Mouse (Mus musculus) kidney, postnatal 0 days (tissue): ENCODE data around the gene Sirt4. TPM values are rescaled to one million over a fixed set of nuclear protein-coding genes. Genes with fewer than 3 reads are reported as not detected.

Experiments used
- ATAC-seq: fragments of 200-750 bp; cut with Nextera tagmentation; replicated peaks from 2 replicates; pipeline ENCODE4 v1.8.0; 2017; ENCODE audit warnings: low read depth, moderate number of reproducible peaks, moderate TSS enrichment, moderate library complexity; ENCODE audit not compliant: low FRiP score
- DNase-seq: peaks from one replicate; pipeline ENCODE4 v3.0.0-alpha.2; 2016; ENCODE audit warnings: low spot score
- H3K27ac ChIP-seq: fragments of 300-500 bp; sonication (generic); 2 replicates; pipeline ENCODE4 v1.5.1; 2014; ENCODE audit warnings: mild to moderate bottlenecking
- H3K27me3 ChIP-seq: fragments of 300-500 bp; sonication (generic); 2 replicates; pipeline ENCODE4 v1.6.1; 2014; ENCODE audit warnings: low read length, mixed read lengths; ENCODE audit not compliant: insufficient read depth
- H3K36me3 ChIP-seq: fragments of 300-500 bp; sonication (generic); 2 replicates; pipeline ENCODE4 v1.6.1; 2014; ENCODE audit warnings: low read length, mixed read lengths; ENCODE audit not compliant: insufficient read depth
- H3K4me1 ChIP-seq: fragments of 300-500 bp; sonication (generic); replicated peaks from 2 replicates; pipeline ENCODE4 v1.6.1; 2014; ENCODE audit warnings: antibody characterized with exemption, low read length, mixed read lengths; ENCODE audit not compliant: insufficient read depth
- H3K4me2 ChIP-seq: fragments of 300-500 bp; sonication (generic); 2 replicates; pipeline ENCODE4 v1.6.1; 2014; ENCODE audit warnings: mild to moderate bottlenecking, low read length, moderate library complexity, mixed read lengths
- H3K4me3 ChIP-seq: fragments of 300-500 bp; sonication (generic); replicated peaks from 2 replicates; pipeline ENCODE4 v1.5.1; 2014; ENCODE audit warnings: low read depth, low read length
- H3K9ac ChIP-seq: fragments of 300-500 bp; sonication (generic); 2 replicates; pipeline ENCODE4 v1.6.1; 2014; ENCODE audit warnings: low read depth, low read length
- H3K9me3 ChIP-seq: fragments of 300-500 bp; sonication (generic); replicated peaks from 2 replicates; pipeline ENCODE4 v1.6.1; 2016; ENCODE audit warnings: low read length, inconsistent platforms, mixed read lengths
- CTCF ChIP-seq: IDR thresholded peaks from 2 replicates; pipeline ENCODE4 v1.5.1; 2016; ENCODE audit warnings: antibody characterized with exemption, low read depth, mild to moderate bottlenecking, moderate library complexity
- WGBS: fragments of 180-500 bp; shearing (Covaris S2); extraction: QIAGEN DNeasy Blood & Tissue Kit; methylation state at CpG from one replicate; pipeline ENCODE4 v1.1.7; 2014; 5-methylcytosine and 5-hydroxymethylcytosine counted together
- polyA plus RNA-seq: library from polyadenylated mRNA; unstranded; fragments of >200 nt; fragmentation: Nextera tagmentation; extraction: Ambion mirVana; gene quantifications from 2 replicates; pipeline ENCODE4 v1.2.1, GENCODE M21; 2015

The Sirt4 gene
- polyA plus RNA-seq, 1 experiment from 2014 or later: 19.6 TPM

GRCm38 (mm10) chr5:115431061-115431897 is 53.2 kb downstream of the Sirt4 start:
- 0 out of 2 replicates have a peak, but pooled peaks cover 3% of the 10 kb centered on the region for H3K27me3 ChIP-seq
- no peaks in the 10 kb centered on the region for H3K9me3 ChIP-seq
- H3K9ac ChIP-seq: peak overlapping the region; percentile 91; the same call in 1 of the 2 replicates
- WGBS: 14% methylated on average over 14 of the region's 14 CpGs
- H3K27ac ChIP-seq: no peak overlapping the region
- no peaks in the 10 kb centered on the region for H3K36me3 ChIP-seq
- peaks cover 3% of the 10 kb centered on the region; the same call in 1 of the 2 replicates for H3K4me1 ChIP-seq
- peak; percentile 65 for TF ChIP-seq CTCF
- peak; percentile 80 for DNase-seq
- peak overlapping the region; percentile 66 for H3K4me3 ChIP-seq
- no peak for ATAC-seq
- peak overlapping the region; percentile 96 for H3K4me2 ChIP-seq

GRCm38 (mm10) chr5:115430187-115430960 is 54.2 kb downstream of the Sirt4 start:
- ATAC-seq: peak; percentile 31; the same call in 1 of the 2 replicates
- Histone ChIP-seq H3K27me3 (0 out of 2 replicates have a peak, but pooled peaks cover 3% of the 10 kb centered on the region), H3K9me3 (no peaks in the 10 kb centered on the region), H3K4me1 (no peaks in the 10 kb centered on the region; the same call in 1 of the 2 replicates), H3K4me2 (peak overlapping the region; percentile 96), H3K4me3 (peak overlapping the region; percentile 66), H3K27ac (peak overlapping the region; percentile 37; the same call in 1 of the 2 replicates), H3K36me3 (no peaks in the 10 kb centered on the region), H3K9ac (peak overlapping the region; percentile 91)
- WGBS: 1% methylated on average over 55 of the region's 73 CpGs
- no peak for TF ChIP-seq CTCF
- peak; percentile 23 for DNase-seq

- peak within 1 kb of the TSS; percentile 91 for H3K9ac ChIP-seq
- H3K27me3 ChIP-seq: 0 out of 2 replicates have a peak, but pooled peaks cover 3% of the 10 kb centered on the region
- H3K36me3 ChIP-seq: no peaks in the 10 kb centered on the region
- ATAC-seq (peak; percentile 62), DNase-seq (peak; percentile 47)
- H3K4me3 ChIP-seq: peak within 1 kb of the TSS; percentile 66
- no peaks in the 10 kb centered on the region; the same call in 1 of the 2 replicates for H3K4me1 ChIP-seq
- H3K27ac ChIP-seq: peak within 1 kb of the TSS; percentile 37; the same call in 1 of the 2 replicates
- H3K9me3 ChIP-seq: no peaks in the 10 kb centered on the region
- WGBS: under 1% methylated on average over 44 of the region's 117 CpGs
- H3K4me2 ChIP-seq: peak within 1 kb of the TSS; percentile 96
- no peak for TF ChIP-seq CTCF
Measured at GRCm38 (mm10) chr5:115429359-115430186, 55.0 kb downstream of the Sirt4 start, which contains the start of gene Msi1. Gene Msi1, plus strand, starts transcription at chr5:115429599.

- H3K27me3 ChIP-seq: 0 out of 2 replicates have a peak, but pooled peaks cover 3% of the 10 kb centered on the region
- H3K4me1 ChIP-seq: no peaks in the 10 kb centered on the region; the same call in 1 of the 2 replicates
- no peaks in the 10 kb centered on the region for H3K9me3 ChIP-seq
- H3K9ac ChIP-seq: peak overlapping the region; percentile 91
- H3K36me3 ChIP-seq: no peaks in the 10 kb centered on the region
- no peak for TF ChIP-seq CTCF
- ATAC-seq (no peak), DNase-seq (no peak)
- no peak overlapping the region for H3K27ac ChIP-seq
- WGBS: 3% methylated on average over 20 of the region's 20 CpGs
- H3K4me3 ChIP-seq: peak overlapping the region; percentile 66
- peak overlapping the region; percentile 96 for H3K4me2 ChIP-seq
Measured at GRCm38 (mm10) chr5:115428831-115429358, 55.6 kb downstream of the Sirt4 start.

Other genes with a start within 250 kb of the Sirt4 start
- gene Pop5, start 248.9 kb downstream of the Sirt4 start, polyA plus RNA-seq: 160 and 161 TPM in 2 replicates
- 120 and 124 TPM in 2 replicates for gene Rnf10, start 211.8 kb downstream of the Sirt4 start, polyA plus RNA-seq
- 44.7 and 46.6 TPM in 2 replicates for gene Coq5, start 205.1 kb downstream of the Sirt4 start, polyA plus RNA-seq
- gene Dynll1, start 183.7 kb downstream of the Sirt4 start, polyA plus RNA-seq: 1,395 and 1,475 TPM in 2 replicates
- gene Srsf9, start 157.5 kb downstream of the Sirt4 start, polyA plus RNA-seq: 234 and 251 TPM in 2 replicates
- gene Gatc, start 143.5 kb downstream of the Sirt4 start, polyA plus RNA-seq: 19.8 and 20.8 TPM in 2 replicates
- gene Triap1, start 143.5 kb downstream of the Sirt4 start, polyA plus RNA-seq: 58.7 and 59.0 TPM in 2 replicates
- 1,591 and 1,635 TPM in 2 replicates for gene Cox6a1, start 135.7 kb downstream of the Sirt4 start, polyA plus RNA-seq
- gene Msi1, start 55.1 kb downstream of the Sirt4 start, polyA plus RNA-seq: 12.4 and 13.3 TPM in 2 replicates
- 0.97 and 0.98 TPM in 2 replicates for gene Pla2g1b, start 18.5 kb downstream of the Sirt4 start, polyA plus RNA-seq
- gene Pxn, start 22.0 kb upstream of the Sirt4 start, polyA plus RNA-seq: 48.3 and 53.1 TPM in 2 replicates
- 1,459 and 1,525 TPM in 2 replicates for gene Rplp0, start 74.7 kb upstream of the Sirt4 start, polyA plus RNA-seq
- gene Gcn1l1, start 80.5 kb upstream of the Sirt4 start, polyA plus RNA-seq: 20.7 and 24.5 TPM in 2 replicates
- 17.2 and 18.5 TPM in 2 replicates for gene Rab35, start 147.2 kb upstream of the Sirt4 start, polyA plus RNA-seq
- gene Bicdl1, start 246.9 kb upstream of the Sirt4 start, polyA plus RNA-seq: 12.3 and 12.5 TPM in 2 replicates